Mouse (Mus musculus) lung, postnatal 4 days (tissue): ENCODE data around the gene Slc44a3.

ENCODE experiments used
- DNase-seq, 2 experiments: peaks; one replicate each; pipeline ENCODE4 v3.0.0; 2021

Slc44a3 gene

GRCm38 (mm10) chr3:121425861-121426620 lies 106.2 kb downstream of the Slc44a3 start, which contains the start of gene Cnn3:
Gene Cnn3 (plus strand): TSS chr3:121426497.
- peak; percentile 93 to 97 for DNase-seq

GRCm38 (mm10) chr3:121422405-121422804 lies 109.8 kb downstream of the Slc44a3 start:
- no peak for DNase-seq

- DNase-seq, result no peak
These were observed 113.3 kb downstream of the Slc44a3 start for GRCm38 (mm10) chr3:121418850-121419435.

GRCm38 (mm10) chr3:121418251-121418601 lies 114.0 kb downstream of the Slc44a3 start:
- no peak for DNase-seq

- DNase-seq, result no peak
These were observed 114.6 kb downstream of the Slc44a3 start for GRCm38 (mm10) chr3:121417379-121418250.

- no peak for DNase-seq
These were observed 115.7 kb downstream of the Slc44a3 start for GRCm38 (mm10) chr3:121416171-121417154.

- no peak for DNase-seq
These were observed 120.8 kb downstream of the Slc44a3 start for GRCm38 (mm10) chr3:121411450-121411849.
